Mouse (Mus musculus): ENCODE data around the gene Ankrd55.

The Ankrd55 gene

DNA sequence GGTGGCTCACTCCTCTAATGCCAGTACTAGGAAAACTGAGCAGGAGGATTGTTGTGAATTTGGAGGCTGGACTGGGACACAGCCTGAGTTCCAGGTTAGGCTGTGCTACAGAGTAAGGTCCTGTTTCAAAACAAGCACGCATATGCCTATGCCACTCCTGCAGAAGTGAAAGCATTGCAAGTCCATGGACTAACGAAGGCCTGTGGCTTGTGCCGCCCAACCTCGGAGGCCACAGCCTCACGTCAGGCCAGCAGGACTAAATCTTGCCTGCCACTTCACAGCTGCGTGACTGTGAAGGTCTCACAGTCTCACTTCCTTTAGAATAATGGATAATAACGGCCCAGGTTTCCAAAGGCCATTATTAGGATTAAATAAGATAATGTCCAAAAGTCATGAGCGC, 125.4 kb downstream of the Ankrd55 start:
- peaks cover 81% of the 10 kb centered on the region for H3K4me1 ChIP-seq (replicated peaks; ENCODE audit: low read depth, low read length)
- H3K9me3 ChIP-seq (ENCODE audit: low read length), result peaks cover 12% of the 10 kb centered on the region
- H3K36me3 ChIP-seq (ENCODE audit: insufficient read depth, low read length), result no peaks in the 10 kb centered on the region
- H3K27me3 ChIP-seq (ENCODE audit: insufficient read depth, low read length), result no peaks in the 10 kb centered on the region
- TF ChIP-seq CTCF (conservative IDR thresholded peaks at IDR 0.05; ENCODE audit: low read length) (no peak), NANOG (IDR thresholded peaks at IDR 0.05; ENCODE audit: borderline replicate concordance, low read length) (no peak), POU5F1 (IDR thresholded peaks at IDR 0.05; ENCODE audit: borderline replicate concordance, low read length) (no peak)
- no peak overlapping the region; the same call in 1 of the 2 replicates for H3K4me3 ChIP-seq (replicated peaks; ENCODE audit: low read length)

DNA sequence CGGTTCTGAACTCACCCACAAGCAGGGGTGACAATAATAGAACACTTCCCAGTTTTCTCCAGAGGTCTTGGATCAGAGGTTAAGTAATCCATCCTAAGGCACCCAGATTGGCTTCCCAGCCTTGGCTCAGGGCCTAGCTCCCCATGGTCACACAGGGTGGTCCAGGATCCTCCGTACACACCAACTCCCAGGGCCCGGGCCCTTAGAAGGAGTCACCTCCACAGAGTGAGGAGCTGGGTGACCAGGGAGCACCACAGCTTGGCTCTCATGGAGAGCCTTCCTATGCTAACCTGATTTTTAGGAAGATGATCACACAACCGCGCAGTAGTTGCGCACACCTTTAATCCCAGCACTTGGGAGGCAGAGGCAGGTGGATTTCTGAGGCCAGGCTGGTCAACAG, 127.6 kb downstream of the Ankrd55 start:
- Histone ChIP-seq H3K9me3 (ENCODE audit: low read length) (peaks cover 8% of the 10 kb centered on the region), H3K27me3 (ENCODE audit: insufficient read depth, low read length) (no peaks in the 10 kb centered on the region), H3K4me1 (replicated peaks; ENCODE audit: low read depth, low read length) (peaks cover 75% of the 10 kb centered on the region), H3K36me3 (ENCODE audit: insufficient read depth, low read length) (no peaks in the 10 kb centered on the region), H3K4me3 (replicated peaks; ENCODE audit: low read length) (peak overlapping the region; percentile 64)
- TF ChIP-seq CTCF (conservative IDR thresholded peaks at IDR 0.05; ENCODE audit: low read length) (no peak), POU5F1 (IDR thresholded peaks at IDR 0.05; ENCODE audit: borderline replicate concordance, low read length) (no peak), NANOG (IDR thresholded peaks at IDR 0.05; ENCODE audit: borderline replicate concordance, low read length) (no peak)

DNA sequence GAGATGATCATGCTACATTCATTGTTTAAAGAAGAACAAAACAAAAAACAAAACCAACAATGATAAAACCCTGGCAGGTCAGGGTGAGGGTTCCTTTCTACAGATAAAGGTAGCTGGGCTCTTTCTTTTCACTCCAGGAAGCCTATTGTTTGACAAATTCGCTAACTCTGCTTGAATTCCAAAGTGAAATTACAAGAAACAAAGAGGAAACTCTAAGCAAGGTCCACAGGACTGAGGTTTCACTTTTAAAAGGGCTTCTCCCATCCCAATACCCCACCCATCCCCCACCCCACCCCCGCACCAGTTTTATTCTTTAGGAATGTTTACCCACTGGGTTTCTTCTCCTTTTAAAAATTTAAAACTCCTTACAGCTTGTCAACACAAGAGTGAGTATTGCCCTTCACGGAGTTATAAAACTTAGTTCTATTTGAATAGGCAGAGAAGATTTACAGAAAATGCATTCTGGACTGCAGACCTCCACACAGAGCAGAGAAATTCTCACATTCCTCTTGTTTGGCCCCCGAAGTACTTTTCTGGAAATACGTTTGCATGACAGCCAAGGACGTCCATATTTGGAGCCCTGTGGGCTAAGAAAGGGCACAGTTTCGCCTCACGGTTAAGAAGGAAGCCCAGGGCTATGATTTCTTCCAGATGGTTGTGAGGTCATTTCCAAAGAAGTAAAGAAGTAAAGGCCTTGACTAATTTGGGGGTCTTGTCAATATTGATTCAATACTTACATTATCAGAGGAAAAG, 128.3 kb downstream of the Ankrd55 start:
- TF ChIP-seq CTCF (conservative IDR thresholded peaks at IDR 0.05; ENCODE audit: low read length) (no peak), POU5F1 (IDR thresholded peaks at IDR 0.05; ENCODE audit: borderline replicate concordance, low read length) (no peak), NANOG (IDR thresholded peaks at IDR 0.05; ENCODE audit: borderline replicate concordance, low read length) (peak; percentile 79)
- H3K4me3 ChIP-seq (replicated peaks; ENCODE audit: low read length), result peak overlapping the region; percentile 64
- peaks cover 69% of the 10 kb centered on the region for H3K4me1 ChIP-seq (replicated peaks; ENCODE audit: low read depth, low read length)
- H3K36me3 ChIP-seq (ENCODE audit: insufficient read depth, low read length), result no peaks in the 10 kb centered on the region
- H3K9me3 ChIP-seq (ENCODE audit: low read length), result peaks cover 1% of the 10 kb centered on the region
- H3K27me3 ChIP-seq (ENCODE audit: insufficient read depth, low read length), result no peaks in the 10 kb centered on the region

DNA sequence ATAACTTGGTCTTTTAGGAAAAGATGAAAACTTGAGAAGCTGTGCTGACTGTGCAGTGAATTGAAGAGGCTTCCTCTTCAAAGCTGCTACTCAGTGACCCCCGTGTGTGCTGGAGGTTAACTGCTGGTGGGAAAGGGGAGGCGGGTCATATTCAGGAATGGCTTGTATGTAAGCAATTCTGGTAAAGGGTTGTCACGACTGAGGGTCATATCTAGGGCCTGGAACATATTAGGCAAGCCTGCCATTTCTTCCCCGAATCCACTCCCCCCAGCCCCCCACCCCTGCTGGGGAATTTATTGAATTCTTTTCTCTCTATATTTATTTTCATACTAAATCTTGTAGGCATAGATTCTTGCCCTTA, 128.9 kb downstream of the Ankrd55 start:
- no peaks in the 10 kb centered on the region for H3K27me3 ChIP-seq (ENCODE audit: insufficient read depth, low read length)
- peaks cover 65% of the 10 kb centered on the region for H3K4me1 ChIP-seq (replicated peaks; ENCODE audit: low read depth, low read length)
- no peaks in the 10 kb centered on the region for H3K9me3 ChIP-seq (ENCODE audit: low read length)
- H3K4me3 ChIP-seq (replicated peaks; ENCODE audit: low read length), result peak overlapping the region; percentile 49; the same call in 1 of the 2 replicates
- H3K36me3 ChIP-seq (ENCODE audit: insufficient read depth, low read length), result no peaks in the 10 kb centered on the region
- TF ChIP-seq NANOG (IDR thresholded peaks at IDR 0.05; ENCODE audit: borderline replicate concordance, low read length) (no peak), CTCF (conservative IDR thresholded peaks at IDR 0.05; ENCODE audit: low read length) (no peak), POU5F1 (IDR thresholded peaks at IDR 0.05; ENCODE audit: borderline replicate concordance, low read length) (no peak)

DNA sequence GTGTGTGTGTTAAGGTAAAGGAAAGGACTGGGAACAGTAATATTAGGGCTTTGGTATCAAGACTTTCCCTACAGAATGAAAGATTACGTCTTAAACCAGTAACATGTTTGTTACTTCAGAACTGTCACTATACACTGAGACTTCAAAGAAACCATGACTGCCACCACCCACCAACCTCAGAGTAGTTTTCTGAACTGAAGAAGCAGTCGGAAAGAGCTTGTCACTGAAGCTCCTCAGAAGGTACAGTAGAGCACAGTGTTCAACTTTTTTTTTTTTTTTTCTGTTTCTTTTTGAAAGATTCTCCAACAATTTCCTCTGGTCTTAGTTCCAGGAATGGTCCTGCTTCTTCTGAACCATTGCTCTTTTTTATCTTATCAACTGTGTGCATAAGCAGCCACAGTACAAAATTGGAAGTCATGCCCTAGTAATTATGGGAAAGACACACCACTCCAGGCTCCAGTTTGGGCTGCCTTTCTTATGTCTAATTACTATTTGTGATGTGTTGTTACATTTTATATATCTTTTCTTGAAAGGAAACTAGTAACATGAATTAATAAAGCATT, 129.7 kb downstream of the Ankrd55 start:
- peaks cover 61% of the 10 kb centered on the region for H3K4me1 ChIP-seq (replicated peaks; ENCODE audit: low read depth, low read length)
- no peaks in the 10 kb centered on the region for H3K9me3 ChIP-seq (ENCODE audit: low read length)
- H3K36me3 ChIP-seq (ENCODE audit: insufficient read depth, low read length), result no peaks in the 10 kb centered on the region
- H3K4me3 ChIP-seq (replicated peaks; ENCODE audit: low read length), result no peak overlapping the region
- H3K27me3 ChIP-seq (ENCODE audit: insufficient read depth, low read length), result no peaks in the 10 kb centered on the region
- TF ChIP-seq NANOG (IDR thresholded peaks at IDR 0.05; ENCODE audit: borderline replicate concordance, low read length) (no peak), POU5F1 (IDR thresholded peaks at IDR 0.05; ENCODE audit: borderline replicate concordance, low read length) (no peak), CTCF (conservative IDR thresholded peaks at IDR 0.05; ENCODE audit: low read length) (no peak)

DNA sequence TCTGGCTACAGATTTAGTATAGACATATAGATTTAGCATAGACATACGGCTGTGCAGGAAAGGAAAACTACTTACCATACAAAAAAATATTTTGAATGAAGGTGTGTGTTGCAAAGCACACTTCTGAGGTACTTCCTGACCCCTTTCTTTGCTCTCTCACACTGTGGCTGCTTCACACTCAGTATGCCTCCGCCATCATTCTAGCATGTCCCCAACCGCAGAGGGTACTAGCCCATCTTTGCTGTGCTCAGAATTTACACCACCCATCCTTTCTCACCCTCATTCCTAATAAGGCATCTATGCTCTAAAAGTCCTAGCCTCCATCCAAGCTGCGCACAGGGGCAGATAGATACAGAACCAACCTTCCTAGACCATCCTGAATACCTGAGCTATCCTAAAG, 130.3 kb downstream of the Ankrd55 start:
- Histone ChIP-seq H3K4me3 (replicated peaks; ENCODE audit: low read length) (no peak overlapping the region), H3K36me3 (ENCODE audit: insufficient read depth, low read length) (no peaks in the 10 kb centered on the region), H3K4me1 (replicated peaks; ENCODE audit: low read depth, low read length) (peaks cover 54% of the 10 kb centered on the region), H3K27me3 (ENCODE audit: insufficient read depth, low read length) (no peaks in the 10 kb centered on the region), H3K9me3 (ENCODE audit: low read length) (no peaks in the 10 kb centered on the region)
- TF ChIP-seq CTCF (conservative IDR thresholded peaks at IDR 0.05; ENCODE audit: low read length) (no peak), POU5F1 (IDR thresholded peaks at IDR 0.05; ENCODE audit: borderline replicate concordance, low read length) (no peak), NANOG (IDR thresholded peaks at IDR 0.05; ENCODE audit: borderline replicate concordance, low read length) (no peak)

DNA sequence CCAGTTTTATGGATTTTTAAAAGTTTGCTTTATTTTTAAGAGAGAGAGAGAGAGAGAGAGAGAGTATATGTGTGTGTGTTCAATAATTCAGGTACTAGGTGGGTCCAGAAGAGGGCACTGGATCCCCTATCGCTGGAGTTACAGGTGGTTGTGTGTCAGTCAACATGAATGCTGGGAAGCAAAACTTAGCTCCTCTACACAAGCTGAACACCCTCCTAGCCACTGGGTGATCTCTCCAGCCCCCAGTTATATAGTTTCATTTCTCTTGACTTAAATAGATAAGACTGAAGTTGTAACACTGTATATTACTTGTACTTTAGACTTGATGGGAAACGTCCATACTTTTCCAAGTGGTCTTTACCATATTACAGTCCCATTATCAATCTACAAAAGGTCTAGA, 136.0 kb downstream of the Ankrd55 start:
- Histone ChIP-seq H3K4me1 (replicated peaks; ENCODE audit: low read depth, low read length) (peaks cover 35% of the 10 kb centered on the region), H3K27me3 (ENCODE audit: insufficient read depth, low read length) (no peaks in the 10 kb centered on the region), H3K4me3 (replicated peaks; ENCODE audit: low read length) (no peak overlapping the region), H3K9me3 (ENCODE audit: low read length) (no peaks in the 10 kb centered on the region), H3K36me3 (ENCODE audit: insufficient read depth, low read length) (no peaks in the 10 kb centered on the region)
- TF ChIP-seq NANOG (IDR thresholded peaks at IDR 0.05; ENCODE audit: borderline replicate concordance, low read length) (no peak), POU5F1 (IDR thresholded peaks at IDR 0.05; ENCODE audit: borderline replicate concordance, low read length) (no peak), CTCF (conservative IDR thresholded peaks at IDR 0.05; ENCODE audit: low read length) (no peak)

DNA sequence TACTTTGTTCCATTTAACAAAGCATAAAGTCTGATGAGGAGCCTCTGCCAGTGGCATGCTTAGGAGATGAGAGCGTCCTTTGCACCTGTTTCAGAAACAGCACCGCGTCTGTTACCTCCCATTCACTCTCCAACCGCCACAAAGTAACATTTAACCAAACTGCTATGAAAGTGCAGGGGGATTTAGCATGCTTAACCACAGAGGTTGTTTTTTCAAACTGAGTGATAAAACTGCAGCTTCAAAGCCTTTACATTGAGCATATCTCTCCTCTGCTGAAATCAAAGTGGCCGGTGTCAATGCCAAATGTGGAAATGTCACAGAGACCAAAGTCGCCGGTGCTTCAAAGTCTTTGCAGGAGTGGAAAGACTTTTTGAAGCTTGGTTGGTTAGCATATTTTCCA, 136.4 kb downstream of the Ankrd55 start:
- Histone ChIP-seq H3K36me3 (ENCODE audit: insufficient read depth, low read length) (no peaks in the 10 kb centered on the region), H3K27me3 (ENCODE audit: insufficient read depth, low read length) (no peaks in the 10 kb centered on the region), H3K4me3 (replicated peaks; ENCODE audit: low read length) (no peak overlapping the region), H3K4me1 (replicated peaks; ENCODE audit: low read depth, low read length) (peaks cover 39% of the 10 kb centered on the region), H3K9me3 (ENCODE audit: low read length) (no peaks in the 10 kb centered on the region)
- no peak for TF ChIP-seq CTCF (conservative IDR thresholded peaks at IDR 0.05; ENCODE audit: low read length)
- no peak for TF ChIP-seq NANOG (IDR thresholded peaks at IDR 0.05; ENCODE audit: borderline replicate concordance, low read length)
- no peak for TF ChIP-seq POU5F1 (IDR thresholded peaks at IDR 0.05; ENCODE audit: borderline replicate concordance, low read length)

All from E14TG2a.4 (cell line).